Mouse (Mus musculus): ENCODE measurements around the gene Amotl1.
"Not testable (repeated sequence)": the region's sequence is repeated elsewhere in the genome, so short reads cannot be mapped to it uniquely, and the experiment has no call there.

Amotl1 gene

GRCm38 (mm10) chr9:14644956-14645355 is at the start of gene Amotl1:
Amotl1 (minus strand) TSS chr9:14645056.
- no peak for DNase-seq

GRCm38 (mm10) chr9:14689376-14690108 is 44.7 kb upstream of the Amotl1 start:
- no peak for DNase-seq

GRCm38 (mm10) chr9:14684363-14684762 is 39.5 kb upstream of the Amotl1 start:
- no peak for DNase-seq

GRCm38 (mm10) chr9:14682741-14683140 is 37.9 kb upstream of the Amotl1 start:
- no peak for DNase-seq

GRCm38 (mm10) chr9:14680584-14680983 is 35.7 kb upstream of the Amotl1 start:
- no peak for DNase-seq

GRCm38 (mm10) chr9:14675707-14676691 is 31.1 kb upstream of the Amotl1 start:
- no peak for DNase-seq

- DNase-seq = no peak
Observed at GRCm38 (mm10) chr9:14674506-14674905, 29.6 kb upstream of the Amotl1 start.

GRCm38 (mm10) chr9:14673109-14673508 is 28.3 kb upstream of the Amotl1 start:
- no peak for DNase-seq

GRCm38 (mm10) chr9:14671965-14672364 is 27.1 kb upstream of the Amotl1 start:
- not testable (repeated sequence) for DNase-seq

GRCm38 (mm10) chr9:14668382-14668781 is 23.5 kb upstream of the Amotl1 start:
- DNase-seq = no peak

GRCm38 (mm10) chr9:14666071-14666470 is 21.2 kb upstream of the Amotl1 start:
- no peak for DNase-seq

- DNase-seq = no peak
Observed at GRCm38 (mm10) chr9:14663591-14663990, 18.7 kb upstream of the Amotl1 start.

- no peak for DNase-seq
Observed at GRCm38 (mm10) chr9:14662876-14663275, 18.0 kb upstream of the Amotl1 start.

- no peak for DNase-seq
Observed at GRCm38 (mm10) chr9:14662138-14662537, 17.3 kb upstream of the Amotl1 start.

- DNase-seq = no peak
Observed at GRCm38 (mm10) chr9:14657926-14658325, 13.1 kb upstream of the Amotl1 start.

- no peak for DNase-seq
Observed at GRCm38 (mm10) chr9:14654010-14654409, 9.2 kb upstream of the Amotl1 start.

- DNase-seq = no peak
Observed at GRCm38 (mm10) chr9:14652761-14653160, 7.9 kb upstream of the Amotl1 start.

- no peak for DNase-seq
Observed at GRCm38 (mm10) chr9:14647849-14648248, 3.0 kb upstream of the Amotl1 start.

- no peak for DNase-seq
Observed at GRCm38 (mm10) chr9:14646641-14647040, 1.8 kb upstream of the Amotl1 start.

- no peak for DNase-seq
Observed at GRCm38 (mm10) chr9:14646061-14646460, 1.2 kb upstream of the Amotl1 start.

GRCm38 (mm10) chr9:14643328-14643727 is 1.5 kb downstream of the Amotl1 start:
- DNase-seq = no peak

- DNase-seq = no peak
Observed at GRCm38 (mm10) chr9:14642251-14643021, 2.4 kb downstream of the Amotl1 start.
